Mouse (Mus musculus) left cerebral cortex, postnatal 10 days (tissue): Measurements from ENCODE around the gene Lingo4. TPM values are rescaled to one million over a fixed set of nuclear protein-coding genes. Genes with fewer than 3 reads are reported as not detected.
A peak's percentile ranks its signal among the peaks of the same experiment; 100 is the strongest.

Experiments used
- DNase-seq, 2 experiments: peaks; one replicate each; pipeline ENCODE4 v3.0.0; 2021 to 2022; ENCODE audit warnings: low spot score in 2 of 2, mixed read lengths in 1 of 2; ENCODE audit errors: extremely low spot score in 1 of 2
- intact Hi-C: fragments of 180-260 bp; cut with DNase I; formaldehyde crosslinking; loops from one replicate; pipeline ENCODE4 v1.15.1; 2025
- total RNA-seq, 2 experiments: library from RNA; stranded (reverse); gene quantifications; 2 replicates each; pipeline ENCODE4 v1.2.3; 2021

Gene Lingo4
- total RNA-seq, 2 experiments from 2014 or later = 0.67 to 0.94 TPM

- no peak for DNase-seq
- intact Hi-C loops = no loop called here
Measured at GRCm38 (mm10) chr3:94379831-94380510, 18.3 kb upstream of the Lingo4 start.

GRCm38 (mm10) chr3:94382308-94382707 lies 16.0 kb upstream of the Lingo4 start:
- intact Hi-C loops = no loop called here
- no peak for DNase-seq

GRCm38 (mm10) chr3:94383476-94383875 lies 14.8 kb upstream of the Lingo4 start:
- no peak for DNase-seq
- intact Hi-C loops = no loop called here

- intact Hi-C loops = no loop called here
- no peak for DNase-seq
Measured at GRCm38 (mm10) chr3:94386671-94387070, 11.6 kb upstream of the Lingo4 start.

- intact Hi-C loops = no loop called here
- DNase-seq = no peak
Measured at GRCm38 (mm10) chr3:94387391-94387790, 10.9 kb upstream of the Lingo4 start.

GRCm38 (mm10) chr3:94388047-94388446 lies 10.3 kb upstream of the Lingo4 start:
- intact Hi-C loops = no loop called here
- DNase-seq = no peak

GRCm38 (mm10) chr3:94389420-94389819 lies 8.9 kb upstream of the Lingo4 start:
- intact Hi-C loops = no loop called here

GRCm38 (mm10) chr3:94391001-94391400 lies 7.3 kb upstream of the Lingo4 start:
- intact Hi-C loops = no loop called here

More at GRCm38 (mm10) chr3:94389420-94389819, 8.9 kb upstream of the Lingo4 start:
- no peak for DNase-seq

GRCm38 (mm10) chr3:94392128-94392527 lies 6.2 kb upstream of the Lingo4 start:
- no peak for DNase-seq
- intact Hi-C loops = no loop called here

More at GRCm38 (mm10) chr3:94391001-94391400, 7.3 kb upstream of the Lingo4 start:
- no peak for DNase-seq

GRCm38 (mm10) chr3:94393049-94393448 lies 5.3 kb upstream of the Lingo4 start:
- no peak for DNase-seq
- intact Hi-C loops = no loop called here

- no peak for DNase-seq
- intact Hi-C loops = no loop called here
Measured at GRCm38 (mm10) chr3:94396336-94396735, 2.0 kb upstream of the Lingo4 start.

GRCm38 (mm10) chr3:94396851-94397250 lies 1.5 kb upstream of the Lingo4 start:
- intact Hi-C loops = no loop called here
- DNase-seq = no peak

GRCm38 (mm10) chr3:94398943-94399481 lies 695 bp downstream of the Lingo4 start:
- DNase-seq = peak in 1 of 2 experiments; percentile 25
- intact Hi-C loops = no loop called here

GRCm38 (mm10) chr3:94399663-94400310 lies 1.5 kb downstream of the Lingo4 start:
- intact Hi-C loops = no loop called here
- no peak for DNase-seq

GRCm38 (mm10) chr3:94402451-94402850 lies 4.1 kb downstream of the Lingo4 start:
- intact Hi-C loops = no loop called here
- DNase-seq = no peak

- peak in 1 of 2 experiments; percentile 27 for DNase-seq
- intact Hi-C loops = no loop called here
Measured at GRCm38 (mm10) chr3:94404366-94405054, 6.2 kb downstream of the Lingo4 start.

GRCm38 (mm10) chr3:94405561-94405960 lies 7.2 kb downstream of the Lingo4 start:
- intact Hi-C loops = no loop called here
- DNase-seq = no peak

GRCm38 (mm10) chr3:94412530-94412929 lies 14.2 kb downstream of the Lingo4 start:
- peak in 1 of 2 experiments; percentile 54 for DNase-seq
- intact Hi-C loops = loop anchor here (5.0 kb wide), 1 partner anchor 40 kb away; the partner anchor contains the start of gene Rorc

- intact Hi-C loops = loop anchor here (5.0 kb wide), 1 partner anchor 41 kb away; the partner anchor contains the start of gene Rorc
- DNase-seq = peak; percentile 99
Measured at GRCm38 (mm10) chr3:94413031-94413679, 14.8 kb downstream of the Lingo4 start, which contains the start of gene Tdrkh. TSS of gene Tdrkh (plus strand) at chr3:94413273.
